Mouse (Mus musculus): ENCODE measurements at regions not wholly inside any gene's neighbourhood (a gene's known extent, or its start where the extent isn't known, plus 50 kb on each side); places are given as distances from the start of the nearest gene placed in this dataset.

GRCm38 (mm10) chr4:34105251-34105650 lies 55.3 kb upstream of the Spaca1 start:
- no peak for DNase-seq

- no peak for DNase-seq
Observed at GRCm38 (mm10) chr4:34114323-34114722, 64.3 kb upstream of the Spaca1 start.

- no peak for DNase-seq
Observed at GRCm38 (mm10) chr4:34117086-34117485, 67.1 kb upstream of the Spaca1 start.

DNA sequence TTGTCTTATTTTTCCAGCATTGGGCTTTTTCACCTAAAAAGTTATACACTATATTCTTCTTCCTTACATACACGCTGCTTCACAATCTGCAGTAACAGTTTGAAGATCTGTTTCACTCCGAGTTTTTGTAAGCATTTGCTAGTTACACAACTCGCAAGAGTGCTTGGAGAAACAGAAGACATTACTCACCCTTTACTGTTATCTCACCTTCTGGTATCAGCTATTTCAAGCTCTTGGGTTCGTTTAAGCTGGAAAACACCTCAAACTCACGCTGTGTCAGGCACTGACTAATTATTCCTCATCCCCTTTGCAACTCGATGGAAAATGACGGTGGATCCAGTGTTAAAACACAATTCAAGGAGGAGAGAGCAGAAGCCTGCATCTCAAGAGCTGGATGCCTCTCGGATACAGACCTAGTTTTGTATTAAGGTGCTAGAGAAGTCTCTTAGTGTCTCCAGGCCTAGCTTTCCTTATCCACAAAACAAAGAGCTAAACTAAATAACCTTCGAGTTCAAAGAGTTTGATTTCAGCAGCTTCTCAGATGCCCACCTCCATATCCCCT lies 73.0 kb upstream of the Spaca1 start:
- no peak for DNase-seq

- no peak for DNase-seq
Observed at GRCm38 (mm10) chr4:34128224-34128623, 78.2 kb upstream of the Spaca1 start.

DNA sequence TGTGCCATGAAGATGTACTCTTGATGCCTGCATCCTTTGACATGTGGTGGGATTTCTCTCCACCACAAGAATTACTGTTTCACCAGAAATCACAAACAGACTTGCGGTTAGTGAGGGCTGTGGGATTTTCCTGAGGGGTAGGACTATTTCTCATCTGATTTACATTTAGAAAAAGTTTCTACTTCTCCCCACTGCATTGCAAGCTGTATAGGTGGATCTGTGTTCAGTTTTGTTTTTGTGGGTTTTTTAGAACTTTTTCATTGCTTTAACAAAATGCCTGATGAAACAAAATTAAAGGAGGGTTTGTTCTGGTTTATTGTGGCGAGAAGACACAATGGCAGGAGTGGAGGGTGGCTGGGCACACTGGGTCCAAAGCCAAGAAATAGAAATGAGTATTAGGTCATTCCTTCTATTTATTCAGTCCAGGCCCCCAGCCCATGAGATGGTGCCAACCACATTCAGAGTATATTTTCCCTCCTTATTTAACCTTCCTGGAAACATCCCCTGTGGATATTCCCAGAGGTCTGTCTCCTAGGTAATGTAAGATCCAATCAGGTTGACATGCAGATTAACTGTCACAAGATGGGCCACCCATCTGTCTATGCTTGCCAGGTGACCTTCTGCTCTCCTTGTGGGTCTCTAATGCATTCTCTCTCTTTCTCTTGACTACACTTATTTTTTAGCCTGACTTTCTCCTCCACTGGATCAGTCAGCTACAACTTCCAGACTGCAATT lies 96.3 kb upstream of the Spaca1 start:
- DNase-seq = no peak

- DNase-seq = no peak
Observed at GRCm38 (mm10) chr4:34148956-34149739, 99.2 kb upstream of the Spaca1 start.

DNA sequence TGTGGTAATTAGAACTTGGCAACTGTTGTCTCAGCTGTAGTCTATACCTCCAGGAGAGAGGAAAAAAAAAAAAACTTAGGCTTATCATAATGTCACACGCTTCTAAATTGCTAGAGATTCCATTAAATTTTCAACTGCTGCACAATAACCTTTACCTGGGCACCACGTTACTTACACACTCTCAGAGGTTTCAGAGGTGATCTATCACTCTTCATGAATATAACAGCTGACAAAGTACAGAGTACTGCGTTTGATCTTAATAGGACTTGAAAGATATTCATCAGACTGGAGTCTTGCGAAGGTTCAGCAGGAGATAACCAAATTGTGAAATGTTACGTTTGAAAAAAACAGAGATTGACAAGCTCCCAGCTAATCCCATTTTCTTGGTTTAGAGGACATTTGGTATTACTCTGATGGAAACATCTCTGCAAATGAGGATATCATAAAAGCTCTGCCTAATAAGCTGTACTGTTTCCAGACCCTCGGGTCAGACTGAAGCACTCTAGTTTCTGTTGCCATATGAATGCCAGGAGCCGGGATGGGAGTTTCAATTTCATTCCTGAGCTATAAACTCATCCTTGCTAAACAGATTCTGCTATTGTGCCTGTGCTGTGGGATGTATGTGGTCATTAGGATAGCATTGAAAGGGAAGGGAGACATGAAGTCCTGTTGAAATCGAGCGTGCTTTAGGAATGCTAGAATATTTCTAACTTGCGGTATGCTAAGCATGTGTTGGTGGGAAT lies 101.8 kb upstream of the Spaca1 start:
- DNase-seq = no peak

DNA sequence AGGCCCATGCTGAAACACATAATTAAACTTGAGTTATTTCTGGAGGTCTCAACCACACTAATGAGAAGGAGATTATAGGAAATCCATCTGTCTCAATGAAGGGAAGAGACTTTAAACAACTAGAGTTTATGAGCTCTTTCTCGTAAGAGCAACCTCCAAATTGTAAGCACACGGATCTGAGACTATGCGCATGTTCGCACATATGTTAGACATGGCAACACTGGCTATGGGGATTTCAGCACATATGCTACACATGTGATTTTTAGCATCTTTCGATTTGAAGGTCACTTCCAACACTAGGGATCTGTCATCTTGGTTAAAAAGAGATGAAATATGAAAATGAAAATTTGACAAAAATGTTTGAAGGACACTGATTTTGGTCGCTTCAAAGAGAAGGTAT lies 105.5 kb upstream of the Spaca1 start:
- no peak for DNase-seq

GRCm38 (mm10) chr4:34157818-34158511 lies 108.0 kb upstream of the Spaca1 start:
- no peak for DNase-seq

DNA sequence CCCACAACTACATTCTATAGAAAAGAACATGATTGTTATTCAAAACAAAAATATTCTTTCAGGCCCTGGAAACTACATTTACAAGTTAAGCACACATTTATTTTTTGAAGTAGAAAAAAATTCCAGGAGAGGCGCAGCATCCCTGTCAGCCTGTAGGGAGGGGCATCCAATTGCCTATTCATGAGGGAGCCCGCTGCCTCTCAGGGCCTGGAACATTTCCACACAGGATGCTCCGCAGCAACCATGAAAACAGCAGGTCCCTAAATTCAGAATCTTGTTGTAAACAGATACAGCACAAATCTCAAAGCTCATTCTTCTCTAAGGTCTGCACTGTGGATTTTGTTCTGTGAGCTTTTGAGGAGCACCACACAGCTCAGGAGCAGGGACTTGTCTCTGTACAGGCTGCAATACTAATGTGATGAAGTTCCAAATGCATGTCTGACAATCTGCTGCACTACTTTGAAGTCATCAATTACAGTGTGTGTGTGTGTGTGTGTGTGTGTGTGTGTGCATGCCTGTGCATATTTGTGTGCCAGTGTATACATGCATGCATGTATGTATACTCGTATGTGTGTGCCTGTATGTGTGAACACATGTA lies 121.4 kb upstream of the Spaca1 start:
- no peak for DNase-seq

DNA sequence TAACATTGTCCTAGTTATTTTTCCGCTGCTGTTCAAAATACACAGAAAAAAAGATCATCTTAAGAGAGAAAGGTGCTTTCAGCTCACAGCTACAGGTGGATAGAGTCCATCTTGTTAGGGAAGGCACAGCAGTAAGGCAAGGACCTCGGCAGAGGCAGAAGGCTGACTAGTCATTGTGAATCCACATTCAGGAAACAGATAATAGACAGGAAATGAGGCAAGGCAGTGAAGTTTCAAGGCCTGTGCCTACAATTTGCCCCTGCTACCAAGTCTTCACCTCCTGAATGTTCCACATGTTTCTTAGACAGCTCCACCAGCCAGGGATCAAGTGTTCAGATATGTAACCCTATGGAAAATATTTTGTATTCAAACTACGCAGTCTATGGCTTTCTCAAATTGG lies 122.0 kb upstream of the Spaca1 start:
- no peak for DNase-seq

DNA sequence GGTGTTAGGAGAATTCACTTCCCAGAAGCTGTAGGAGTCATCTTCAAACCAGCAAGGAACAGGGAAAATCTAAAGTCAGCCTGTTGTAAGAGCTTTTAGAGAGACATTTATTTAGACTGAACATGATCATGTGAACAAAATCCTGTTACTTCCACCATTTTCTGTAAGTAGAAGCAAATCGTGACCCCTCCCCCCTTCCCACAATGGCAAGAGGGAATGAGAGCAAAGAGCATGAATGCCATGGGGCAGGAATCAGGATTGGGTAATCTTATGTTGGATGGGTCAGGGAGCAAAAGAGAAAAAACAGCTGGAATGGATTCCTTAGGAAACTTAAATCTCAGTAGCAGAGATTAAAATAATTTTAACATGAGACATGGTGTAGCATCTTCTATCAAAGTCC lies 127.4 kb upstream of the Spaca1 start:
- DNase-seq = no peak

DNA sequence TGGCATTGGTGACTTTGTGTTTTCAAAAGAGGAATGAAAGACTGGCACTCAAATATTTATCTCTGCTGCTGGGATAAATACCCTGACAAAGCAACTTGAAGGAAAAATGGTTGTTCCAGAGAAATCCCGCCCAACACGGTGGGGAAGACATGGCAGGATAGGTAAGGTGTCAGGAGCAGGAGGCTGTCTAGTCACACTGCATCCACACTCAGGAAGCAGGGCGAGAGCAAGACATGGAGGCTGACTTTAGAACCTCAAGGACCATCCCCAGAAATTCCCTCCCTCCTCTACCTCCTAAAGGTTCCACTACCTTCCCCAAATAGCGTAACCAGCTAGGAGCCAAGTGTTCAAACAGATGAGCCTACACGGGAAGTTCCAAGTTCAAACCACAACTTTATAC lies 136.5 kb upstream of the Spaca1 start:
- DNase-seq = no peak

DNA sequence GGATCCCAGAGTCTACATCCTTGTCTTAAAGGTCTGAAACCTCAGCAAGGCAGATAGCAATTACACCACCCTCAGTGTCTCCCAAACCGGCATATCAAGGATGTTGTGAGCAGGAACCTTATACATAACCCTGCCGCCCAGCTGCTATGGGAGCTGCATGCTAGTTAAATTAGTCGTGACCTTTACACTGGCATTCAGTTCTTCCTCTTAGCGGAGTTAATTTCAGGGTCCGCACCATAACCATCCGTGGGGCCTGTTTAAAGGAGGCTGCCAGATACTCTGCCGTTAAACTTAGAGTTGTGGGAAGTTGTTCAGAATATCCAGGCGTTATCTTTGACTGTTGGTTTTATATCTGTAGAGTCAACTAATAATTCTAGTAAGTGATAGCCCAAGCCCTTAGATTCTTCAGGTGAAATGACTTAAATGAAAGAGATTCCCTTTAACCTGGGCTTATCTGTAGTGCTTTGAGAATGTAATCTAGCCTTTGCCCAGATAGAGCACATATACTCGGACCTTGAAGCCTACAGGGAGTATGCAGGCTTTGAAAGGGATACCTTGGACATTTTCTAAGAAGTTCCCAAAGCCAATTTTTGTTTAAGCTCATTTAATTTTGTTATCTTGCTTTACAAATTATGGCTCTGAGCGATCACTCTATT lies 153.3 kb upstream of the Spaca1 start:
- DNase-seq = no peak

DNA sequence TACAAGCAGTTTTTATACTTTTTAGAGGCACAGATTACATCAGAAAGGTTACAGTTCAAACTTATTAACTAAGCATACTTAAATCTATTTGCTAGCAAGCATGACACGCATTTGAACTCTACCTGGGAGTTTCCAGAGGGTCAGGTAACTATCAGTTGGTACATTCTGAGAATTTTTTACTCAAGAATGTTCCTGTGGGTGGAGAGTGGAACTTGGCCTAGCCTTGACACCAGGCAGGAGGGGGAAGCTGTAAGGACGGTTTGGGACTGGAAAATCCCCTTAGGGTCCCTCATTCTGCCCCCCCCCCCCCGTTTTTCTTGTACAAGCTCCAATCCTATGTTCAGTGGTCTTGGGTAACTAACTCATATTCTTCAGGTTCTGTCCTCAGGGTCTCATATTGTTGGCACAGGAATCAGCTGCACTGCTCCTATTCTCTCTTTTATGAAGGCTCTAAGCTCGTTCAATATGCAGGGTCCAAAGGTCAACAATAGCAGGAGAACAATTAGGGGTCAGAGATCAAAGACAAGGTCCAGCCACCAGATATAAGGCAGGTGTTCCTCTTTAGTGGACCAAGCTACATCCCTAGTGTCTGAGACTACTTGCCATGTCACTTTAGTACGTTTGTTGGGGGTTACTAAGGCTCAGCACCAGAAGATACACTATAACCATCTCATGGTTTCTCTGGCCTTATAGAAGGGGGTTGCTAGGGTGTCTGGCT lies 159.3 kb upstream of the Spaca1 start:
- DNase-seq = no peak

DNA sequence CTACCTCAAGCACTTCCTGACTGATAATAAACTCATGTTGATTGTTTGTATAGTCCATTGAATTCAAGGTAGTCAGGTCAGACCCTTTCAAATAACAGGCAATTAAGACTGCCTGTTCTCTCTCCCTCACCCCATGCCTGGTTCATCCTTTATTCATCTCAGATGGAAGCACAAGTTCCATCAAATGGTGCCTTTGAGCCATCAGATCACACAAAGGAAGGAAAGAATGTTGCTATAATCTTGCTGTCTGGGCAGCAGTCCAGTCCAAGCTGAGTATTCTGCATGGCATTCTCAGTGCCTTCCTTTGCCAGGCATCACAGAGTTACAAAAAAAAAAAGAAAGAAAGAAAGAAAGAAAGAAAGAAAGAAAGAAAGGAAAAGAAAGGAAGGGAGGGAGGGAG lies 163.7 kb upstream of the Spaca1 start:
- no peak for DNase-seq

- DNase-seq = no peak
Observed at GRCm38 (mm10) chr4:34214346-34214745, 164.4 kb upstream of the Spaca1 start.

GRCm38 (mm10) chr4:34221915-34222314 lies 171.9 kb upstream of the Spaca1 start:
- no peak for DNase-seq

DNA sequence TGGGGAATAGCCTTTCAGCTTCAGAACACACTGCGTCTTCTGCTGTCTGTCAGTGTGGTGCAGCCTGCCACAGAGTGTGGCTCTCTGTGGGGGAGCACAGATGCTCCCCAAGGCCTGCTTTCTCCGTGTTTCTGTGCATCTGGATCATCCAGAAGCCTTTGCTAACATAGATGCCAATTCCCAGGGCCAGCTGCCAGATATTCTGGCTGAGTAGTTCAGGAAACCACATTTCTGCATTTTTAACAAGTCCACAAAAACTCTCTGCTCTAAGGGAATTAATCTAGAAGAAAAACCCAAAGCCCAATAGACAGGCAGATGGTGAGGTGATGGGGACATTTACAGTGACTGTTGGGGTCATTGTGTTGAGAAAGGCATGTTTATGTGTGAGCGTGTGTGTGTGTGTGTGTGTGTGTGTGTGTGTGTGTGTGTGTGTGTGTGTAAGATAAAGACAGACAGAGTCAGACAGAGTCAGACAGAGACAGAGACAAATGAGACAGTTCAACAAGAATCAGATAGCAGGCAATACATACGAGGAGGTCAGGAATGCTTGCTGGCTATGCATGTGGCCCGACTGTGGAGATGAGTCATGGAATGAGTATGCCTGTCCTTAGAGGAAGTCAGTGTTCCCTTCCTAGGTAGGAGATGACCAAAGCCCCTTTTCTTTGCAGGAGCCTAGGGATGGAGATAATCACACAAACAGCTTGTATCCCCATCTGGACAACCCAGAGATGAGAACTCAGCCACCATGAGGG lies 176.3 kb upstream of the Spaca1 start:
- DNase-seq = peak; percentile 6

All from adrenal gland, postnatal 25 days (tissue).